ENCODE assay signal across 10 mouse cellular contexts in the genomic region with DNA sequence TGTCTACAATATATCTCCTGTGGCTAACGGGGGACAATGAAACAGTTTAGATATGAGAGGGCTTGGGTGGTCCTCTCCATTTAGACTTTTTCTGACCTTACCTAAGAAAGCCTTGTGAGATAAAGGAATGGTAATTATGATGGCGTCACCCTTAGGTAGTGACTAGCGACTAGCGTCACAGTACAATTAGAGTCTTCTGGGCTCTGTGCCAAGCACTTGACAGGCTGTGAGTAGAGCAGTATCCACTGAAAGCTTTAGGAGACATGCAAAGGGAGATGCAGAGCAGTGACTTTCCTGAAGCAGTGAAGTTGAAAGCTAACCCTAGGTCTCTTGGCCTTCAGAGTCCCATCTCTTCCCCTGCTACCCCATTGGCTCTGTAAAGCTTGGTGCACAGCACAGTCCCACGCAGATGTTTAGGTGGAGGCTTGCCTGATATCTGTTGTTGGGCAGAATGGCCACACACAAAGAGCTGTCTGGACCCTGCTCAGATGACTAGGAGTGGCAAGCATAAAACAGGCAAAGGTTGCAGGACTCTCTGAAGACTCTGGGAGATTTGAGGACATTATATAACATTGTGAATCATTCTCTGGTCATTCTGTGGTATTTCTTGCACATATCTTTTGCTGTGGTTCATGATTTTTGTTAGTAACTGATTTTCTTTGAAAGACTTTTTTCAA. TPM values are rescaled to one million over a fixed set of nuclear protein-coding genes. Genes with fewer than 3 reads are reported as not detected.
DNase-seq lines count a peak whose midpoint lies in the region; ATAC-seq and TF ChIP-seq lines count a peak whose summit lies in the region.
"Had no signal": no experiment of that assay in that cellular context is flagged by ENCODE, and none has a peak within 500 bp of the region (broad histone marks: within the 10 kb centered on the region; RNA-seq: fewer than 3 reads in every experiment).

No protein-coding gene starts in this region.

- DNase-seq in left cerebral cortex, postnatal 14 days (ENCODE audit: low spot score in 2 of 2): peak; percentile 37 to 47
- no peak for DNase-seq in left cerebral cortex, adult 2 months (ENCODE audit: extremely low spot score in 1 of 2, low spot score in 2 of 2)
- DNase-seq in embryonic facial prominence, embryonic 11.5 days (ENCODE audit: low spot score): no peak
- peak; percentile 41 for DNase-seq in lung, postnatal 14 days
- no peak for DNase-seq in spleen, postnatal 10 days (ENCODE audit: low spot score in 2 of 2)
- no peak for DNase-seq in cerebellum, adult 2 months

- H3K36me3 ChIP-seq in embryonic facial prominence, embryonic 11.5 days (replicated peaks; ENCODE audit: control insufficient read depth, insufficient read depth, low read depth, low read length): no peaks in the 10 kb centered on the region
- H3K36me3 ChIP-seq in hindbrain, embryonic 13.5 days: no peaks in the 10 kb centered on the region
- H3K36me3 ChIP-seq: embryonic facial prominence, embryonic 13.5 days; G1E had no signal

- H3K27me3 ChIP-seq in embryonic facial prominence, embryonic 11.5 days (ENCODE audit: control insufficient read depth, insufficient read depth, low read length): no peaks in the 10 kb centered on the region
- H3K27me3 ChIP-seq in hindbrain, embryonic 13.5 days: no peaks in the 10 kb centered on the region
- no peaks in the 10 kb centered on the region for H3K27me3 ChIP-seq in cerebellum, adult 2 months (ENCODE audit: control insufficient read depth, insufficient read depth, low read length)
- H3K27me3 ChIP-seq: embryonic facial prominence, embryonic 13.5 days had no signal

- H3K4me1 ChIP-seq in embryonic facial prominence, embryonic 11.5 days (ENCODE audit: control insufficient read depth, insufficient read depth, low read length): no peaks in the 10 kb centered on the region
- H3K4me1 ChIP-seq in hindbrain, embryonic 13.5 days (replicated peaks): 0 out of 2 replicates have a peak, but pooled peaks cover 4% of the 10 kb centered on the region
- H3K4me1 ChIP-seq in cerebellum, adult 2 months (ENCODE audit: control insufficient read depth, insufficient read depth, low read length): no peaks in the 10 kb centered on the region

- no peaks in the 10 kb centered on the region for H3K9me3 ChIP-seq in embryonic facial prominence, embryonic 11.5 days (replicated peaks; ENCODE audit: control insufficient read depth, low read length)
- H3K9me3 ChIP-seq in hindbrain, embryonic 13.5 days: no peaks in the 10 kb centered on the region
- H3K9me3 ChIP-seq: embryonic facial prominence, embryonic 13.5 days; G1E had no signal

- intact Hi-C loops in left cerebral cortex, postnatal 14 days (cut with DNase I): no loop called here
- intact Hi-C loops in left cerebral cortex, adult 2 months (cut with DNase I): no loop called here

- no peak for TF ChIP-seq CTCF in left cerebral cortex, adult 2 months (IDR thresholded peaks at IDR 0.05)
- no peak for TF ChIP-seq CTCF in cerebellum, adult 2 months (IDR thresholded peaks at IDR 0.05; ENCODE audit: borderline replicate concordance, insufficient read depth, low read depth, low read length)

- WGBS in embryonic facial prominence, embryonic 11.5 days: 76% methylated on average over 5 of the region's 5 CpGs
- 50% methylated on average over 5 of the region's 5 CpGs for WGBS in hindbrain, embryonic 13.5 days
- WGBS in cerebellum, adult 2 months: 31% methylated on average over 5 of the region's 5 CpGs

- TF ChIP-seq POLR2A in cerebellum, adult 2 months (IDR thresholded peaks at IDR 0.05; ENCODE audit: borderline replicate concordance, insufficient read depth, low read length): no peak

- no peak overlapping the region for H3K27ac ChIP-seq in left cerebral cortex, adult 2 months
- H3K27ac ChIP-seq in embryonic facial prominence, embryonic 11.5 days (replicated peaks; ENCODE audit: low read depth, low read length): no peak overlapping the region
- peak overlapping the region; percentile 18; the same call in 1 of the 2 replicates for H3K27ac ChIP-seq in hindbrain, embryonic 13.5 days
- H3K27ac ChIP-seq in cerebellum, adult 2 months (ENCODE audit: insufficient read depth, low read length): no peak overlapping the region
- H3K27ac ChIP-seq: embryonic facial prominence, embryonic 13.5 days had no signal

- no peak overlapping the region for H3K4me2 ChIP-seq in embryonic facial prominence, embryonic 11.5 days (ENCODE audit: low read depth, low read length)
- H3K4me2 ChIP-seq in hindbrain, embryonic 13.5 days: no peak overlapping the region
- H3K4me2 ChIP-seq: embryonic facial prominence, embryonic 13.5 days had no signal

- no peak overlapping the region for H3K4me3 ChIP-seq in left cerebral cortex, adult 2 months
- no peak overlapping the region for H3K4me3 ChIP-seq in embryonic facial prominence, embryonic 11.5 days (ENCODE audit: low read depth, low read length)
- no peak overlapping the region for H3K4me3 ChIP-seq in hindbrain, embryonic 13.5 days
- H3K4me3 ChIP-seq in cerebellum, adult 2 months (replicated peaks; ENCODE audit: insufficient read depth, low read depth, low read length): no peak overlapping the region
- H3K4me3 ChIP-seq: embryonic facial prominence, embryonic 13.5 days had no signal

- ATAC-seq in embryonic facial prominence, embryonic 11.5 days (replicated peaks; ENCODE audit: insufficient number of reproducible peaks, low FRiP score, low TSS enrichment, low read depth): 0 out of 2 replicates have a peak, but pooled peaks have one; percentile 48
- no peak for ATAC-seq in hindbrain, embryonic 13.5 days (ENCODE audit: low FRiP score)
- ATAC-seq in CD4-positive, CD25-positive, alpha-beta regulatory T cell, adult 4 months: no peak

- no peak overlapping the region for H3K9ac ChIP-seq in embryonic facial prominence, embryonic 11.5 days (replicated peaks; ENCODE audit: low read length)
- no peak overlapping the region for H3K9ac ChIP-seq in hindbrain, embryonic 13.5 days
- H3K9ac ChIP-seq: embryonic facial prominence, embryonic 13.5 days had no signal

RNA-seq across cellular contexts. Expression of gene Ednra, which starts 48.1 kb away (rescaled TPM):
- 1 to 10 TPM; 5.1 to 5.3 TPM for total RNA-seq in left cerebral cortex, postnatal 14 days (2021)
- total RNA-seq in left cerebral cortex, adult 2 months (2021): 1 to 10 TPM; 2.8 to 3.5 TPM
- 53.9 and 60.4 TPM in 2 replicates for polyA plus RNA-seq in embryonic facial prominence, embryonic 11.5 days (2014; fragmentation: Nextera tagmentation; extraction: Ambion mirVana)
- polyA plus RNA-seq in hindbrain, embryonic 13.5 days (2015; fragmentation: Nextera tagmentation; extraction: Ambion mirVana): 7.2 and 8.1 TPM in 2 replicates
- polyA plus RNA-seq in cerebellum, adult 2 months (2012; rRNA removed): 3.7 and 4.2 TPM in 2 replicates
- not detected for polyA plus RNA-seq in CD4-positive, CD25-positive, alpha-beta regulatory T cell, adult 4 months (2017; shearing (Covaris generic))
- polyA plus RNA-seq: G1E had no signal

Comparison
In these comparisons a context has a peak if more than half of its experiments do, and no peak if none do; other contexts are left out.
1. DNase-seq: peak in left cerebral cortex, postnatal 14 days (2 of 2) and lung, postnatal 14 days (single experiment); none in left cerebral cortex, adult 2 months (0 of 2), embryonic facial prominence, embryonic 11.5 days (single experiment), spleen, postnatal 10 days (0 of 2) and cerebellum, adult 2 months (0 of 2).